ENCODE assay signal across 8 mouse cellular contexts in genomic region chr19:5690343-5690735, GRCm38 (mm10). TPM values are rescaled to one million over a fixed set of nuclear protein-coding genes. Genes with fewer than 3 reads are reported as not detected.
DNase-seq lines count a peak whose midpoint lies in the region; ATAC-seq and TF ChIP-seq lines count a peak whose summit lies in the region.

No protein-coding gene starts in this region.

- no peak for DNase-seq in lung, adult 2 months
- DNase-seq in lung, postnatal 36 days, result no peak
- DNase-seq in cerebellum, postnatal 14 days, result peak; percentile 52 to 75
- peak; percentile 40 for DNase-seq in lung, postnatal 10 days
- DNase-seq in urinary bladder, postnatal 36 days (ENCODE audit: low spot score in 2 of 2), result no peak
- DNase-seq in right cerebral cortex, postnatal 36 days (ENCODE audit: low spot score in 2 of 2), result no peak

- peak overlapping the region; percentile 90 for H3K27ac ChIP-seq in hindbrain, embryonic 13.5 days

- H3K4me3 ChIP-seq in lung, adult 2 months (replicated peaks; ENCODE audit: extremely low read depth, low read depth, low read length), result peak overlapping the region; percentile 97
- peak overlapping the region; percentile 95 for H3K4me3 ChIP-seq in hindbrain, embryonic 13.5 days

- peaks cover 20% of the 10 kb centered on the region for H3K4me1 ChIP-seq in lung, adult 2 months (ENCODE audit: control insufficient read depth, insufficient read depth, low read length)
- H3K4me1 ChIP-seq in hindbrain, embryonic 13.5 days (replicated peaks), result peaks cover 55% of the 10 kb centered on the region

- no peaks in the 10 kb centered on the region for H3K9me3 ChIP-seq in hindbrain, embryonic 13.5 days

- H3K4me2 ChIP-seq in hindbrain, embryonic 13.5 days, result peak overlapping the region; percentile 100

- H3K9ac ChIP-seq in hindbrain, embryonic 13.5 days, result peak overlapping the region; percentile 93

- TF ChIP-seq CTCF in lung, adult 2 months (IDR thresholded peaks at IDR 0.05; ENCODE audit: insufficient read depth, low read length), result no peak

- WGBS in lung, adult 2 months, result 19% methylated on average over 15 of the region's 15 CpGs
- 73% methylated on average over 15 of the region's 15 CpGs for WGBS in hindbrain, embryonic 13.5 days

- no peak for ATAC-seq in hindbrain, embryonic 13.5 days (ENCODE audit: low FRiP score)
- no peak for ATAC-seq in inflammation-experienced regulatory T-cells, adult 6 months

- H3K27me3 ChIP-seq in hindbrain, embryonic 13.5 days, result peaks cover 7% of the 10 kb centered on the region

- 0 out of 2 replicates have a peak, but pooled peaks have one; percentile 6 for TF ChIP-seq POLR2A in lung, adult 2 months (IDR thresholded peaks at IDR 0.05; ENCODE audit: borderline replicate concordance, extremely low read depth, low read depth, low read length)

- H3K36me3 ChIP-seq in hindbrain, embryonic 13.5 days, result peaks cover 63% of the 10 kb centered on the region

RNA-seq across cellular contexts. Expression of gene Pcnx3, which starts 1.6 kb away (rescaled TPM):
- polyA plus RNA-seq in lung, adult 2 months (2012; rRNA removed), result 156 and 166 TPM in 2 replicates
- polyA plus RNA-seq in hindbrain, embryonic 13.5 days (2015; fragmentation: Nextera tagmentation; extraction: Ambion mirVana), result 21.3 and 24.4 TPM in 2 replicates
- polyA plus RNA-seq in inflammation-experienced regulatory T-cells, adult 6 months (2017; shearing (Covaris generic)), result 10 to 100 TPM; 14.8 to 26.0 (median 21.1) TPM

RNA-seq across cellular contexts. Expression of gene Map3k11, which starts 1.8 kb away (rescaled TPM):
- polyA plus RNA-seq in lung, adult 2 months (2012; rRNA removed), result 141 and 162 TPM in 2 replicates
- 11.6 and 14.4 TPM in 2 replicates for polyA plus RNA-seq in hindbrain, embryonic 13.5 days (2015; fragmentation: Nextera tagmentation; extraction: Ambion mirVana)
- polyA plus RNA-seq in inflammation-experienced regulatory T-cells, adult 6 months (2017; shearing (Covaris generic)), result 1 to 10 TPM; 6.6 to 8.7 (median 7.8) TPM

RNA-seq across cellular contexts. Expression of gene Kcnk7, which starts 13.8 kb away (rescaled TPM):
- polyA plus RNA-seq in lung, adult 2 months (2012; rRNA removed), result 2.0 and 4.6 TPM in 2 replicates
- 0.44 and 0.63 TPM in 2 replicates for polyA plus RNA-seq in hindbrain, embryonic 13.5 days (2015; fragmentation: Nextera tagmentation; extraction: Ambion mirVana)
- 1 to 10 TPM; 1.5 to 5.7 (median 2.6) TPM for polyA plus RNA-seq in inflammation-experienced regulatory T-cells, adult 6 months (2017; shearing (Covaris generic))

RNA-seq across cellular contexts. Expression of gene Sipa1, which starts 26.8 kb away (rescaled TPM):
- 163 and 214 TPM in 2 replicates for polyA plus RNA-seq in lung, adult 2 months (2012; rRNA removed)
- 15.0 and 15.4 TPM in 2 replicates for polyA plus RNA-seq in hindbrain, embryonic 13.5 days (2015; fragmentation: Nextera tagmentation; extraction: Ambion mirVana)
- polyA plus RNA-seq in inflammation-experienced regulatory T-cells, adult 6 months (2017; shearing (Covaris generic)), result 10 to 100 TPM; 23.3 to 28.7 (median 25.0) TPM

RNA-seq across cellular contexts. Expression of gene Ehbp1l1, which starts 35.8 kb away (rescaled TPM):
- 64.4 and 73.8 TPM in 2 replicates for polyA plus RNA-seq in lung, adult 2 months (2012; rRNA removed)
- polyA plus RNA-seq in hindbrain, embryonic 13.5 days (2015; fragmentation: Nextera tagmentation; extraction: Ambion mirVana), result 6.7 and 10.1 TPM in 2 replicates
- polyA plus RNA-seq in inflammation-experienced regulatory T-cells, adult 6 months (2017; shearing (Covaris generic)), result 10 to 100 TPM; 12.5 to 43.4 (median 19.4) TPM

Comparison
In these comparisons a context has a peak if more than half of its experiments do, and no peak if none do; other contexts are left out.
1. DNase-seq: peak in cerebellum, postnatal 14 days (2 of 2) and lung, postnatal 10 days (single experiment); none in lung, adult 2 months (single experiment), lung, postnatal 36 days (single experiment), urinary bladder, postnatal 36 days (0 of 2) and right cerebral cortex, postnatal 36 days (0 of 2).